Mouse (Mus musculus): Measurements from ENCODE around the gene Casr.

Gene Casr

GRCm38 (mm10) chr16:36561386-36562338 is at the start of gene Casr:
Casr (minus strand) TSS chr16:36562141.
- no peak for DNase-seq (ENCODE audit: low spot score in 2 of 2)

DNA sequence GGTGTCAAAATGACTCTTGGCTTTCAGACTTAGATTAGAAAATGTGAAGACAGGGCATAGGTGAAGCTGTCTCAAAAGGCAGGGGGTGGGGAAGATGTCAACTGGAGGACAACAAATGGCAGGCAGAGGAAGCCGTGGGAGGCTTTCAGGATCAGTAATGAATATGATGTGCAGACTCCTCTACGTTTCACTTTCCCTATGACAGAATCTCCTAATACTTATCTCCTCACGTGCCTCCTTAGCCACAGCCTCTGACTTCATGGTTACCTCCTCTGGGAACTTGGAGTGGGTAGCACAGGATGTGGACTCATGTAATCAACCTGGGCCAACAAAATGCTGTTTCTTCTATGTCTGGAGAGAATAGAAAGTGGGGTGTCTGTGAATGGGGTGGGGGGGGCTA is 40.7 kb upstream of the Casr start:
- no peak for DNase-seq (ENCODE audit: low spot score in 2 of 2)

GRCm38 (mm10) chr16:36598265-36598664 is 36.3 kb upstream of the Casr start:
- no peak for DNase-seq (ENCODE audit: low spot score in 2 of 2)

DNA sequence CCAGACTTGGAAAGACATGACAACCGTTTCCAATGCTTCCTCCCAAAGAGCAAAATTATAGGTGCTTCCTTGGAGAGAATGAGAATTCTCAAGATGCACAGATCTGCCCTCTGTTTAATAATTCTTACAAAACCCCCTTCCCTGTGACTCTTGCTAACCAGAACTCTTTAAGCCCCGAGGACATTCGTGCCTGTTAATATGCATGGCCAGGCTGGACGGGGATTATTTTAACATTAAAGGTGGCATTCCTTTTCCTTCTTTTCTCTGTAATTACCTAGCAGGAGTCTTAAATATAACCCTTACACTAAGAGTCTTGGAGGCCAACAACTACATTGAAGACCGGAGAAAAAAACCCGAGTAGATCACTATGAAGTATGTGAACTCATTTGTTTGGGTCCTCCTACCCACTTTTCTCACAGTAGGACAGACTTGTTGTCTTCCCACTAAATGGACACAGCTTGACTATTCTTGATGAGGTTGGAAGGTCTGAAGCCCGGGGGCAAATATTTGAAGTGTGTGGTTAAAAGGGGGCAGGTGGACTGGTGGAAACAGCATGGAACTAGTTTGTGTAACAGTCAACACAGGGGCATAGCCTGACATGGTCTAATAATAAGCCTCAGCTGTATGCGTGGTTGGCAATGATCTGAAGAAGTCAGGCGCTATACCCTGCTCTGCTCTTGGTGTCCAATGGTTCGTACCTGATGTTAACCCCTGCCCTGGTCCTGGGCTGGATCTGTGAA is 34.9 kb upstream of the Casr start:
- DNase-seq (ENCODE audit: low spot score in 2 of 2), result no peak

DNA sequence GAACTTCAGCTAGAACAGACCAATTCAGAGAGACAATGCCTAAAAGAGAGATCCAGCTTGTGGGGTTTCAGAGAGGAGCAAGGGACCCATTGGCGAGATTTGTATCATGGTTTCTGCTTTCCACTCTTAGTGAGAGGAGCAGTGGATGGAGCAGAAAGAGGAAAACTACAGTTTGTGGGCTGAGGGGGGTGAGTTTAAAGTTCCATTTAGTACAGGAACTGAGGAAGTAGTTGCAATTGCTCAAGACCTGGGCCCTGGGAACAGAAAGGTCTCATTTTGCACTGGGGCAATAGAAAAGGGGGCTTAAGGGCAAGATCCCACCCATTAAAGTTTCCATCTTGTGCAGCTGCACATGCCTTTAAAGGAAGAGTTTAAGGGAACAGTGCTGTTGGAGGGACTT is 28.0 kb upstream of the Casr start:
- no peak for DNase-seq (ENCODE audit: low spot score in 2 of 2)

DNA sequence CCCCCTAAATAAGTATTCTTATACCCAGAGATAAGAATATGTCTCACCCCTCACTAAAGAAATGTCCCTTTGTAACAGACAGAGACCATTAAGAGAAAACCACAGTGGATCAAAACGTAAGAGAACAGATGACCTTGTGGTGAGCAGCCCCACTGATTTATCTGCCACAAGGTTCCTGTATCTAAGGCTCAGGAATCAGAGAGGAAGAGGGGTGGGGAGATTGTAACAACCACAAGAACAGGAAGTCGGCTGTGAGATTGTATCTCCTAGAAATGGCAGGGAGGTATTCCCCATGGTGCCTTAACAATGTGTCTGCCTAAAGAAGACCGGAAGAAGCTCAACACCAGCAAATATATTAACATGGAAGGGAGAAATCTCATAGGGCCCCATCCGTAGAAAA is 26.0 kb upstream of the Casr start:
- DNase-seq (ENCODE audit: low spot score in 2 of 2), result no peak

DNA sequence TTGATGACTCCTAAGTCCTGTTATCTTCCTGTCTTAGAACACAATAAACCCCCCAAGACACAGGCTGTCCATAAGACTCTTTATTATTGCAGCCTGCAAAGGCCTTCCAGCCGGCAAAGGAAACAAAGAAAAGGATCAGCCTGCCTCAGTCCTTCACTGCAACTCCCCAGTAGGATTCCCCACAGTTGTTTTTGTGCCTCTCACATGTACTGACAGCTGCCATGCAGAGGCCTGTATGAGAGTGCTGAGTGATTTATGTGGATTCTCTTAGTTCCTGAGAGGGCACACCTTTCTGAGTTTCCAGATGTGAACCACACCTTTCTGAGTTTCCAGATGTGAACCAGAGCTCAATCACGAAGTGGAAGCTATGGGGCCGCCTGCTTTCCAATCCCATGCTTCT is 20.1 kb upstream of the Casr start:
- no peak for DNase-seq (ENCODE audit: low spot score in 2 of 2)

- no peak for DNase-seq (ENCODE audit: low spot score in 2 of 2)
Measured at GRCm38 (mm10) chr16:36571942-36572341, 10.0 kb upstream of the Casr start.

DNA sequence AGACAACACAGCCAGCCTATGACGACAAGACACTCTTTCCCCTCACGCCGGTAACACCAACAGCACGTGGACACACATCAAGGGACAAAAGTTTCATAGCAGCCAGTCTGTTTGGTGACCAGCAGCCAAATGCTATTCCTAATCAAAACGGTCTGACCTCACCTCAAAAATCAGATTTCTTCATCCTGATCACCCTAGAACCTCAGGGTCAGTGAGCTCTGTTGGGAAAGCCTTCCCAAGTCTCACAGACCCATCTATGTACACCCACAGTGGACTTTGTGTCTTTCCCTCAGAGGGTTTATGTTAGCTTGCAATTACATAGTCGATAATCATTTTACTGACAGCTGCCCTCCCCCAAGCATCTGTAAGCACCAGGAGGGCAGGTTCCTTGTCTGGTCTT is 2.4 kb downstream of the Casr start:
- DNase-seq (ENCODE audit: low spot score in 2 of 2), result no peak

GRCm38 (mm10) chr16:36555672-36556165 is 6.2 kb downstream of the Casr start:
- no peak for DNase-seq (ENCODE audit: low spot score in 2 of 2)

DNA sequence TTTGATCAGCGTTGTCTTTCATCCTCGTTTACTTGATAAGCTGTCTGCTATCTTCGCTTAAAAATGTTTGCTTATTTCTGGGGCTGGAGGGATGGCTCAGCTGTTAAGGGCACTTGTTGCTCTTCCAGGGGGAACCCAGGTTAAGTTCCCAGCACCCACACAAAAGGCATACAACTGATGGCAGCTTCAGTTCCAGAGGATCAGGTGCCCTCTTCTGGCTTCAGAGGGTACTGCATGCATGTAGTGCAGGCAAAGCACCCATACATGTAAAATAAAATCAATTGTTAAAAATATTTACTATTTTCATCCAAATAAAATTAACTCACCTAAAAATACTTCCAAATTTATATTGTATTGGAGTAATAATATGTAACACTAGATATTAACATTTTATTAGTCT is 8.3 kb downstream of the Casr start:
- DNase-seq (ENCODE audit: low spot score in 2 of 2), result no peak

DNA sequence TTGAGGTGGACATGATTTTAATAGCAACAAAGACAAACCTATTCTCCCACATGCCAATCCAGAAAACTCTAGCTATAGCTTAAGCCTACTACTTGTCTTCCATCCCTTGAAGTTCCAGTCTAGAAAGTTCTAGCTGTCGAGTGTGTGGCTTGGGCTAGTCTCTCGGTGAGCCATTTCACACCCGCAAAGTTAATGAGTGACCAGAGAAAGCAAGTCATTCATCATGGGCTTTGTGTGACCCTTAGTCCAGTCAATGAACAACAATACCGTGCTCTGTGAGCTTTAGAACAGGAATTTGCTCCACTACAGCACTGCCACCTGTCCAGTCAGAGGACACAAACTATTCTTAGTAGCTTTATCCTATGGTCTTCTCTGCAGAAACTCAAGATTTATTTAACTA is 16.6 kb downstream of the Casr start:
- DNase-seq (ENCODE audit: low spot score in 2 of 2), result no peak

- DNase-seq (ENCODE audit: low spot score in 2 of 2), result no peak
Measured at GRCm38 (mm10) chr16:36543091-36543490, 18.9 kb downstream of the Casr start.

GRCm38 (mm10) chr16:36540834-36541233 is 21.1 kb downstream of the Casr start:
- no peak for DNase-seq (ENCODE audit: low spot score in 2 of 2)

DNA sequence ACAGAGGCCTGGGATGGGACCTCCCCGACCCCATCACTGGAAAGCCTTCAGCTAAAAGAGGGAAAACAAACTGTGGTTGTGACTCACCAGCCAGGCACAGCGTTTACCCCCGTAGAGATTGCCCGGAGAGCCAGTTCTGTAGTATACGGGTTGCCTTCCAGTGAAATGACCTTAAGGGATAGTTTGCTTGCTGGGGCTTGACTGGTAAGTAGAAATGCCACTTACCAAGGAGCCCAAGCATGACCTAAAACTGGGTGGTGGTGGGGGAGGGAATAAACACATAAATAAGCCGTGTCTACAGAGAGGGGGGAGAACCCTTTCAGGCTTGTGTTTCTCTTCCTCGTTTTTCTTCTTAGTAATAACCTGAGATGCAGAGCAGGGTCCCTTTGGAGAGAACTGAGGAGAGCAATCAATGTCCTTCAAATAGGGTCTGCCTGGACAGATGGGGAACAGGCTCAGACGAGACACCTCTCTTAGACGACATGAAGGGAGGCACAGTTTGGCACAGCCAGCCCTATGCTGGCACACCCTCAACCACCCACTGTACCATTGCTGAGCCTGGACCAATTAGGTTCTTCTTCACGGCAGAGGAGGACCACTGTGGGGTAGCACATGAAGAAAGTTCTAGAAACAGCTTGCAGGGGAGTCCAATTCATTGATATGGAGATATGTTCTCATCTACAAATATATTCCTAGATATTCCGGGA is 28.8 kb downstream of the Casr start:
- no peak for DNase-seq (ENCODE audit: low spot score in 2 of 2)

DNA sequence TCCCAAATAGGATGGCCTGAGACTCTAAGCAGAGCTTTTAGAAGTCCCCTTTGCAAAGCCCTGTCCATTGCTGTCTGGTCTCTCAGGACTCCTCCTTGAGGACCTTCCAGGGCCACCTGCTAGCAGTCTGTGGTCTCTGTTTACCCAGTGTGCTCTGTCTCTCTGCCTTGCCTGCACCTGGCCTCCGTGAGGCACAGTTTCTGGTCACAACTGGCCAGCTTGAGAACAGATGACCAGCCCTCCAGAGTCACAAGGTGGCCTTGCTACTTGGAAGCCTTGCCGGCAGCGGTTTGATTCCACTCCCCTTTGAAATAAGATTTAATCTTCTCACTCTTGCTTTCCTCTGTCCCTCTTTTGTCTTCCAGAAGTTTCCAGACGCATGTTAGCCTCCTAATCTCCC is 29.9 kb downstream of the Casr start:
- DNase-seq (ENCODE audit: low spot score in 2 of 2), result no peak

DNA sequence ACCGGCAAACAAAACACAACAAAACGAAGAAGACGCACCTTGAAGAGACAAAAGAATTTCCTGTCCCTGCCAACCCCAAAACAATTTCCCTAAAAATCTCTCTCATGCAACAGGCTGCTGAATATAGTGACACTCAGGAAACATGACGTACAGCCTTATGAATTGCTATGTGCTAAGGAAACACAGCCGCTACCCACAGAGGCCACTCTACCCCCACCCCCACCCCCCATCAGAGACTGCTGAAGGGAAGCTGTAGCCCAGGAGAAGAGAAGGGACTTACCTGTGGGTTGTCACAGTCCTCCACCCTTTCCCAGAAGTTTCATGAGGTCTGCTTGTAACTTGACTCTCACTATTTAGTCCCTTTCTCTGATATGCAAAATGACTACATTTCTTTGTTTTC is 30.3 kb downstream of the Casr start:
- DNase-seq (ENCODE audit: low spot score in 2 of 2), result no peak

DNA sequence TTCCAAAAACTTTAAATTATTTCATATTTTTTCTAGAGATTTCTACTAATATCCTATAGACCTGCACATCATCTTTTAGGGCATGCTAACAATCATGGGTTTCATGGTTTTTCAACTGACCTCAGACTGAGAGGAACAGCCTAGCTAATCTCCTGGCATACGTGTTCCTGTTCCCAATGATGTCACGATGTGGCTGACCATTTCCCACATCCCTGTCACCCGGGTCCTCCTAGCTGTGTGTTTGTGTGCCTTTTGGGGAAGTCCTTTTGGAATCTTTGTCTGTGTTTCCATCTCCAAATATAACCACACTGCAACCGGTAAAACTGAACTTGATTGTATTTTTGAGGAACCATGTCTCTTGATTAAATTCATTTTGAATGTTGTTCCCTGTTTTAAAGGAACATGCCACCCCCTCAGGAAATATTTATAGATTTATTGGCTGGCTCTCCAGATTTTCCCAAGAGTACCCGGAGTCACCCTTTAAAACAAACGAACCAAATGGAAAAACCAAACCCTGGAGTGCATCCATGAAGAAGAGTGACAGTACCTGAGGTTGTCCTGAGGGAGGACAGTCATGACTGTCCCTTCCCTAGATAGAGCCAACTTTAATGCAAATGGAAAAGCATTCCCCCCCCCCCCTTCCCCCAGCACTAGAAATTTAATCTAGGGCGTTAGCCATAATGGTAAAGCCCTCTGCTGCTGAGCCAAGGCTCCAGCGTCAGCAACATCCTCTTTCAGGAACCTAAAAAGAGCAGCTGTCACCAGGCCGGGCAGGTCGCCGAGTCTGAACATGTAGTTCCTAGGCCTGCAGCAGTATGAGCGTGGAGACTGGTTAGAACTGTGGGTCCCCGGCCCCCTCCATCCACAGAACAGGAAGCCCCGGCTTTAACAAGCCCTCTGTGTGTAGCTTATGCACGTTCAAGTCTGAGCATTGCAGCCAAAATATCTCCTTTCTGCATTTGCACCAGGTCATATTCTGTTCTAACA is 31.1 kb downstream of the Casr start:
- peak; percentile 25 to 28 for DNase-seq (ENCODE audit: low spot score in 2 of 2)

GRCm38 (mm10) chr16:36528822-36529221 is 33.1 kb downstream of the Casr start:
- DNase-seq (ENCODE audit: low spot score in 2 of 2), result no peak

DNA sequence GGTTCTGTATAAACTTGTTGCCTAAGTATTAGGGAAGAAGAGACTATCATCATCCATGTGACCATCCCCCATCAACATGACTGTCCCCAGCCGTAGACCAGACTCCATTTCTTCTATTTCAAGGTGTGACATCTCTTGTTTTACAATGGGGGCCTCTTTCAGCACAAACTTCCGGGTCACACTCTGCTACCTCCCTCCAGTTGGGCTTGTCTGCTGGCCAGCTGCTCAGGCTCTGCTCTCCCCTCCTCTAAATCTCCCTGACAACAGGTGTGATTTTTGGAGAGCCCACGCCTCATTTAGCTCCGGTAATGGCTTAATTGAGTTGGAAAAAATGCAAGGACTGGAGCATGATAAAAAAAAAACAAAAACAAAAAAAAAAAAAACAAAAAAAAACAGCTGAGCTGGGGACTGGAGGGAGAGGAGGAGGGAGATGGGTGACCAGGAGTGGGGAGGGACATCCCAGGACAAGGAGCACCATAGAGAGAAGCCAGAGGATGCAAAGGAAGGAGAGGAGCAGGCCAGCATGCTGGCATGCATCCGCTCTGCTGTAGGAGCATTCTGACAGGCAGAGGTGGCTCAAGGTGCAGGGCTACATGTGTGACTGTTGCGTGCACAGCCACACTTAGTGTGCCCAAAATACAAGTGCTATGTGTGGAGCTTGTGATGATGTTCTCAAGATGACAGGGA is 35.2 kb downstream of the Casr start:
- no peak for DNase-seq (ENCODE audit: low spot score in 2 of 2)
